Comparison of ENCODE assay signal across 21 mouse cellular contexts in genomic region chr4:55141317-55141716, GRCm38 (mm10).
A peak's percentile ranks its signal among the peaks of the same experiment; 100 is the strongest.
DNase-seq lines count a peak whose midpoint lies in the region; ATAC-seq and TF ChIP-seq lines count a peak whose summit lies in the region.
"Had no signal": no experiment of that assay in that cellular context is flagged by ENCODE, and none has a peak within 500 bp of the region (broad histone marks: within the 10 kb centered on the region; RNA-seq: fewer than 3 reads in every experiment).

No protein-coding gene starts in this region.

- no peaks in the 10 kb centered on the region for H3K79me2 ChIP-seq in heart, adult 2 months (replicated peaks; ENCODE audit: control insufficient read depth, insufficient read depth, low read length)
- H3K79me2 ChIP-seq in myocyte (ENCODE audit: control insufficient read depth, insufficient read depth): no peaks in the 10 kb centered on the region

- H3K27me3 ChIP-seq in heart, adult 2 months (ENCODE audit: control insufficient read depth, insufficient read depth, low read length): no peaks in the 10 kb centered on the region
- H3K27me3 ChIP-seq in kidney, embryonic 16.5 days (ENCODE audit: insufficient read depth, low read length): no peaks in the 10 kb centered on the region
- no peaks in the 10 kb centered on the region for H3K27me3 ChIP-seq in myocyte (ENCODE audit: control insufficient read depth, insufficient read depth, insufficient read length)
- H3K27me3 ChIP-seq: forebrain, embryonic 15.5 days; intestine, embryonic 15.5 days; midbrain, embryonic 13.5 days had no signal

- no peak for TF ChIP-seq EP300 in heart, adult 2 months (IDR thresholded peaks at IDR 0.05; ENCODE audit: insufficient read depth, low read depth, low read length)

- no peak overlapping the region for H3K9ac ChIP-seq in heart, adult 2 months (ENCODE audit: low read depth, low read length)
- H3K9ac ChIP-seq in kidney, embryonic 16.5 days (replicated peaks; ENCODE audit: low read length): no peak overlapping the region
- H3K9ac ChIP-seq: forebrain, embryonic 15.5 days; hindbrain, embryonic 14.5 days; intestine, embryonic 15.5 days; midbrain, embryonic 13.5 days had no signal

- intact Hi-C loops in heart, adult 2 months (cut with DNase I): loop anchor here (5.0 kb wide), 1 partner anchor 64 kb away; no protein-coding TSS in a partner anchor
- intact Hi-C loops in heart, postnatal 14 days (cut with DNase I): no loop called here

- no peak for TF ChIP-seq CTCF in heart, adult 2 months (IDR thresholded peaks at IDR 0.05)

- H3K4me2 ChIP-seq in kidney, embryonic 16.5 days (replicated peaks; ENCODE audit: low read depth, low read length): no peak overlapping the region
- peak overlapping the region; percentile 48 for H3K4me2 ChIP-seq in myocyte (ENCODE audit: low read depth)
- H3K4me2 ChIP-seq: forebrain, embryonic 15.5 days; hindbrain, embryonic 14.5 days; intestine, embryonic 15.5 days; midbrain, embryonic 13.5 days had no signal

- H3K36me3 ChIP-seq in heart, adult 2 months (ENCODE audit: control insufficient read depth, insufficient read depth, low read length): peaks cover 2% of the 10 kb centered on the region
- H3K36me3 ChIP-seq in kidney, embryonic 16.5 days (ENCODE audit: insufficient read depth, low read length): no peaks in the 10 kb centered on the region
- H3K36me3 ChIP-seq in myocyte (ENCODE audit: control insufficient read depth, insufficient read depth): no peaks in the 10 kb centered on the region
- H3K36me3 ChIP-seq: embryonic facial prominence, embryonic 10.5 days; forebrain, embryonic 15.5 days; intestine, embryonic 15.5 days; midbrain, embryonic 13.5 days had no signal

- no peaks in the 10 kb centered on the region for H3K9me3 ChIP-seq in kidney, embryonic 16.5 days (ENCODE audit: low read length)
- H3K9me3 ChIP-seq: embryonic facial prominence, embryonic 10.5 days; forebrain, embryonic 15.5 days; intestine, embryonic 15.5 days; midbrain, embryonic 13.5 days had no signal

- H3ac ChIP-seq in myocyte (ENCODE audit: control insufficient read depth, insufficient read length): no peak overlapping the region

- no peak for TF ChIP-seq POLR2A in heart, adult 2 months (IDR thresholded peaks at IDR 0.05; ENCODE audit: insufficient read depth, low read depth, low read length)
- no peak for TF ChIP-seq POLR2A in myocyte (IDR thresholded peaks at IDR 0.05; ENCODE audit: insufficient read length, low read depth)

- no peak for ATAC-seq in kidney, embryonic 16.5 days (ENCODE audit: low FRiP score, low TSS enrichment)
- ATAC-seq: forebrain, embryonic 15.5 days; intestine, embryonic 15.5 days; midbrain, embryonic 13.5 days had no signal

- no peak for DNase-seq in heart, adult 2 months
- DNase-seq in heart, postnatal 14 days: no peak
- DNase-seq in kidney, postnatal 25 days: no peak
- DNase-seq in ES-CJ7 (ENCODE audit: low read depth, low spot score): peak; percentile 17
- no peak for DNase-seq in layer of hippocampus, postnatal 10 days (ENCODE audit: low spot score in 2 of 2)
- DNase-seq: adrenal gland, postnatal 10 days; B cell, adult 2 months; cerebellum, adult 18-20 months; cerebellum, postnatal 36 days; kidney, postnatal 14 days; lung, adult 2 months; right cerebral cortex, postnatal 4 days; thymus, postnatal 25 days had no signal

- H3K27ac ChIP-seq in heart, adult 2 months: peak overlapping the region; percentile 56
- 0 out of 2 replicates have a peak overlapping the region, but pooled peaks have one; percentile 17 for H3K27ac ChIP-seq in kidney, embryonic 16.5 days (ENCODE audit: low read length)
- H3K27ac ChIP-seq: embryonic facial prominence, embryonic 10.5 days; forebrain, embryonic 15.5 days; hindbrain, embryonic 14.5 days; intestine, embryonic 15.5 days; midbrain, embryonic 13.5 days had no signal

- no peak overlapping the region for H3K4me3 ChIP-seq in heart, adult 2 months
- H3K4me3 ChIP-seq in kidney, embryonic 16.5 days (ENCODE audit: low read length): no peak overlapping the region
- no peak overlapping the region for H3K4me3 ChIP-seq in myocyte
- H3K4me3 ChIP-seq: embryonic facial prominence, embryonic 10.5 days; erythroblast, embryonic 14.5 days; forebrain, embryonic 15.5 days; intestine, embryonic 15.5 days; midbrain, embryonic 13.5 days had no signal

- peaks cover 3% of the 10 kb centered on the region for H3K4me1 ChIP-seq in heart, adult 2 months (ENCODE audit: control insufficient read depth, insufficient read depth, low read length)
- 0 out of 2 replicates have a peak, but pooled peaks cover 8% of the 10 kb centered on the region for H3K4me1 ChIP-seq in kidney, embryonic 16.5 days (ENCODE audit: insufficient read depth, low read length)
- H3K4me1 ChIP-seq: intestine, embryonic 15.5 days had no signal

TF ChIP-seq in myocyte, 11 proteins besides CTCF, POLR2A, EP300 and RAD21:
- TF ChIP-seq MYOG (IDR thresholded peaks at IDR 0.05; ENCODE audit: control insufficient read depth in 1 of 3, insufficient read depth in 1 of 3, insufficient read length in 2 of 3, low read depth in 2 of 3) (no peak), POLR2AphosphoS2 (IDR thresholded peaks at IDR 0.05; ENCODE audit: insufficient read length, low read depth) (no peak), MYOD1 (IDR thresholded peaks at IDR 0.05; ENCODE audit: control insufficient read depth in 1 of 3, insufficient read length in 2 of 3, low read depth in 2 of 3) (no peak), USF1 (IDR thresholded peaks at IDR 0.05; ENCODE audit: low read depth) (no peak), CEBPB (IDR thresholded peaks at IDR 0.05; ENCODE audit: insufficient read depth, poor library complexity, severe bottlenecking) (no peak), SRF (IDR thresholded peaks at IDR 0.05; ENCODE audit: control insufficient read depth, insufficient read length, low read depth) (no peak), E2F4 (IDR thresholded peaks at IDR 0.05; ENCODE audit: insufficient read depth) (no peak), MAX (IDR thresholded peaks at IDR 0.05; ENCODE audit: low read depth) (no peak), TCF3 (IDR thresholded peaks at IDR 0.05; ENCODE audit: insufficient read length, low read depth) (no peak), REST (IDR thresholded peaks at IDR 0.05; ENCODE audit: insufficient read depth, insufficient read length) (no peak), TCF12 (IDR thresholded peaks at IDR 0.05; ENCODE audit: insufficient read depth, poor library complexity, severe bottlenecking) (no peak)
